Mouse (Mus musculus) lung, postnatal 0 days (tissue): ENCODE measurements around the gene Rims1.

Experiments
- CTCF ChIP-seq: IDR thresholded peaks from 2 replicates; pipeline ENCODE4 v1.5.1; 2016; ENCODE audit warnings: antibody characterized with exemption, mild to moderate bottlenecking
- EP300 ChIP-seq: IDR thresholded peaks from 2 replicates; pipeline ENCODE4 v1.6.1; 2016; ENCODE audit warnings: antibody characterized with exemption, mild to moderate bottlenecking, control low read depth

DNA sequence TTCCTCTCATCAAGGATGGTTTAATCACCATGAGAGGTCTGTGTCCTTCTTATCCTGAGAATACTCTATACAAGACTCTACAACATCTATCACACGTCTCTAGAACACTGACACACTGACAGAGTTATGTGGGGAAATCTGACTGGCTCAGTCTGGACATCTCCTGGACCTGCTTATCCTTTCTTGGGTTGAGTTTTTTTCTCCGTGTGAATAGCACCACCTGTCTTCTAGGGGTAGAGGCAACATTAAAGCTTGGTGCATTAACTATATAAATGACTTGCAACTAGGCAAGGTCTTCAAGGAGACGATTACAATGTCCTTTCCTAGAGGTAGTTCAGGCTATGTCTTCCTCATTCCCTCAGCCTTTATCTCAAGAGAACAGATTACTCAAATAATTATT lies 540.3 kb downstream of the Rims1 start:
- no peak for TF ChIP-seq EP300
- TF ChIP-seq CTCF, result no peak
